Mouse (Mus musculus) stomach, embryonic 14.5 days (tissue): ENCODE data around the gene Guf1. TPM values are rescaled to one million over a fixed set of nuclear protein-coding genes. Genes with fewer than 3 reads are reported as not detected.
A peak's percentile ranks its signal among the peaks of the same experiment; 100 is the strongest.

ENCODE experiments used
- ATAC-seq: fragments of 200-750 bp; cut with Nextera tagmentation; 2 replicates; pipeline ENCODE4 v1.8.0; 2017; ENCODE audit warnings: low read depth, moderate TSS enrichment; ENCODE audit not compliant: insufficient number of reproducible peaks, insufficient read depth, low FRiP score
- H3K27ac ChIP-seq: fragments of 300-500 bp; sonication (generic); 2 replicates; pipeline ENCODE4 v1.5.1; 2014; ENCODE audit warnings: mild to moderate bottlenecking, low read length, moderate library complexity, mixed read lengths
- H3K27me3 ChIP-seq: fragments of 300-500 bp; sonication (generic); 2 replicates; pipeline ENCODE4 v1.6.1; 2014; ENCODE audit warnings: low read length, control low read depth, mixed read lengths; ENCODE audit not compliant: control insufficient read depth, insufficient read depth
- H3K36me3 ChIP-seq: fragments of 300-500 bp; sonication (generic); 2 replicates; pipeline ENCODE4 v1.6.1; 2014; ENCODE audit warnings: mild to moderate bottlenecking, control low read depth, low read length, moderate library complexity, mixed read lengths; ENCODE audit not compliant: control insufficient read depth, insufficient read depth
- H3K4me1 ChIP-seq: fragments of 300-500 bp; sonication (generic); 2 replicates; pipeline ENCODE4 v1.6.1; 2014; ENCODE audit warnings: low read length, control low read depth, mixed read lengths; ENCODE audit not compliant: control insufficient read depth, insufficient read depth
- H3K4me2 ChIP-seq: fragments of 300-500 bp; sonication (generic); replicated peaks from 2 replicates; pipeline ENCODE4 v1.6.1; 2014; ENCODE audit warnings: low read depth, low read length, control low read depth
- H3K4me3 ChIP-seq: fragments of 300-500 bp; sonication (generic); 2 replicates; pipeline ENCODE4 v1.5.1; 2014; ENCODE audit warnings: low read depth, low read length, control low read depth
- H3K9ac ChIP-seq: fragments of 300-500 bp; sonication (generic); replicated peaks from 2 replicates; pipeline ENCODE4 v1.6.1; 2014; ENCODE audit warnings: low read depth, mild to moderate bottlenecking, control low read depth, low read length, moderate library complexity, mixed read lengths
- H3K9me3 ChIP-seq: fragments of 300-500 bp; sonication (generic); 2 replicates; pipeline ENCODE4 v1.6.1; 2016; ENCODE audit warnings: low read depth, low read length, control low read depth; ENCODE audit not compliant: control insufficient read depth
- WGBS: fragments of 180-500 bp; shearing (Covaris S2); extraction: QIAGEN DNeasy Blood & Tissue Kit; methylation state at CpG from one replicate; pipeline ENCODE4 v1.1.7; 2014; 5-methylcytosine and 5-hydroxymethylcytosine counted together
- polyA plus RNA-seq: library from polyadenylated mRNA; unstranded; fragments of >200 nt; fragmentation: Nextera tagmentation; extraction: Ambion mirVana; gene quantifications from 2 replicates; pipeline ENCODE4 v1.2.1, GENCODE M21; 2014

Guf1 gene
- polyA plus RNA-seq = 75.7 and 76.7 TPM in 2 replicates

- peak within 1 kb of the TSS; percentile 48 for H3K4me2 ChIP-seq
- peaks cover 15% of the 10 kb centered on the region for H3K36me3 ChIP-seq
- H3K27me3 ChIP-seq = no peaks in the 10 kb centered on the region
- WGBS = under 1% methylated on average over 72 of the region's 72 CpGs
- peak; percentile 93 for ATAC-seq
- peak within 1 kb of the TSS; percentile 82 for H3K4me3 ChIP-seq
- peak within 1 kb of the TSS; percentile 92 for H3K9ac ChIP-seq
- peak within 1 kb of the TSS; percentile 79 for H3K27ac ChIP-seq
- H3K4me1 ChIP-seq = 0 out of 2 replicates have a peak, but pooled peaks cover 3% of the 10 kb centered on the region
- no peaks in the 10 kb centered on the region for H3K9me3 ChIP-seq
These were observed at the start of gene Guf1 for GRCm38 (mm10) chr5:69556628-69557403. Gene Guf1 (plus strand): TSS chr5:69556923.

DNA sequence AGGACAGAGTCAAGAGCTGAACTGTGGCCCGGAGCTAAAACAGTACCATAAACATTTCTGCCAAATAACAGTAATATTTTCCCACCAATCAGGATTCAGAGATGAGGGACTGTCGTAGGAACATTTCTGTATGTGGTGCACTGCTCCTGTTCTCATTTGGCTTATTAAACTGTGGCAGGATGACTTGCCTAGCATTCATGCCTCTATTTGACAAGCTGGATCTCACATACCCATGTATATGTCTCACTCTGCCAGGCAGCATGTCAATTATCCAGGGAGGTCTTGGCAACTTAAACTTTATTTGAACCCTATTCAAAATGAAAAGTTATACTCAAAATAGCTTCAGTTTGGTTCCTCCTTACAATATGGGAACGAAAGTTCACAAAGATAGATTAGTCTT lies 49.7 kb upstream of the Guf1 start:
- 79% methylated on average over 3 of the region's 3 CpGs for WGBS
- Histone ChIP-seq H3K4me1 (no peaks in the 10 kb centered on the region), H3K9ac (no peak overlapping the region), H3K4me2 (no peak overlapping the region), H3K27me3 (no peaks in the 10 kb centered on the region), H3K9me3 (no peaks in the 10 kb centered on the region), H3K27ac (no peak overlapping the region), H3K36me3 (no peaks in the 10 kb centered on the region), H3K4me3 (no peak overlapping the region)
- ATAC-seq = no peak

DNA sequence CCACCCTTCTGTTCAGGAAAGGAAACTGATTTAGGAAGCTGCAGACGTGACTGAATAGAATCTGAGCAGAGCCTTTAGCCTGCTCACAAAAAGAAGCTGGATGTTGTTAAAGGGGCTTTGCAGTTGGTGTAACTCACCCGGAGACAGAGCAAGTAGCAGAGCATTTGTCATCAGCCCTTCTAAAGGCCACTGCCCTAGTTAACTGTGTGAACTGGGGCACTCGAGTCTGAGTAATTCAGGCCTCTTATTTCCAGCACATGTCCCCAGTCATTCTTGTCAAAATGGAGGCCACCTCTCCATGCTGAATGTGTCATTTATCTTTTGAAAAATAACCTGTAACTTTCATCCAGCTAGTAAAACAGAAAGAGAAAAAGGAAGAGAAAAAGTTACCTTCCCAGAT lies 45.1 kb upstream of the Guf1 start:
- Histone ChIP-seq H3K9me3 (no peaks in the 10 kb centered on the region), H3K4me2 (no peak overlapping the region), H3K27ac (no peak overlapping the region), H3K4me3 (no peak overlapping the region), H3K36me3 (no peaks in the 10 kb centered on the region), H3K4me1 (no peaks in the 10 kb centered on the region), H3K9ac (no peak overlapping the region), H3K27me3 (no peaks in the 10 kb centered on the region)
- ATAC-seq = no peak
- WGBS = 26% methylated on average over 3 of the region's 3 CpGs

DNA sequence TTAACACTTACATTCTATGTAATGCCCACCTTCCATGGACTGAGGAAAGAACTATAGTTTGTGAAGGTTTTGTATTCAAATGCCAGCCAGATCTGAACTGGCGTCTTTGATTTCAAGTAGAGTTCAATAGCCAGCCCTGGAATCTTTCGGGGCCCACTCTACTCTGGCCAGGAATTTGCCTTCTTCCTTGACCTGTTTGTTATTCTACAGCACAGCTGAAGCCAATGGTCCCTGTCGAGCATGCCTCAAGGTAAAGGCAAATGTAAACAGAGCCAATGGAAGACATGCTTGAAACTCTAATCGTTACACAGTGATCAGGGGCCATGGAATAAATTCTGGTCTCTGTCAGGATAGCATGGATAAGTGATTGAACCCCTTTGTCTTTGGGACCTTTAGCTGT lies 44.5 kb upstream of the Guf1 start:
- no peak overlapping the region for H3K27ac ChIP-seq
- H3K4me1 ChIP-seq = no peaks in the 10 kb centered on the region
- ATAC-seq = no peak
- H3K36me3 ChIP-seq = no peaks in the 10 kb centered on the region
- H3K9me3 ChIP-seq = no peaks in the 10 kb centered on the region
- no peak overlapping the region for H3K4me3 ChIP-seq
- H3K4me2 ChIP-seq = no peak overlapping the region
- 36% methylated on average over 4 of the region's 4 CpGs for WGBS
- H3K27me3 ChIP-seq = no peaks in the 10 kb centered on the region
- no peak overlapping the region for H3K9ac ChIP-seq

GRCm38 (mm10) chr5:69520661-69521278 lies 36.0 kb upstream of the Guf1 start:
- 34% methylated on average over 7 of the region's 7 CpGs for WGBS
- H3K27me3 ChIP-seq = no peaks in the 10 kb centered on the region

DNA sequence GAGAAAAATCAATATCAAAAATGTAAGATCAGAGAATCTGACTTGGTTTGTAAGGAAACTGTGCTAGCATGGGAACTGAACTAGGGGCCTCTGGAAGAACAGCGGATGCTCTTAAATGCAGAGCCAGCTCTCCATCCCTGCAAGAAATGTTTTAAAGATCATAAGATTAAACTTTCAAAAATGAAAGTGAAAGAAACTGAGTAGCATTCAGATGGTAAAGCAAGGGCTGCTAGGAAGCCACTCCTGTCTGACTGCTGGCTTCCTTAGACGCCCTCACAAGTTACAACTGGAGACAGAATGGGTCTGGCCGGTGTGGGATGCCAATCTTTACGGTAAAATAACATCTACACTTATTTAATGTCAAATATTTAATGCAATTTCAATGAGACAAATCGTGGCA lies 34.7 kb upstream of the Guf1 start:
- Histone ChIP-seq H3K4me2 (no peak overlapping the region), H3K4me1 (no peaks in the 10 kb centered on the region), H3K36me3 (no peaks in the 10 kb centered on the region), H3K4me3 (no peak overlapping the region), H3K27ac (no peak overlapping the region), H3K27me3 (no peaks in the 10 kb centered on the region), H3K9ac (no peak overlapping the region), H3K9me3 (no peaks in the 10 kb centered on the region)
- no peak for ATAC-seq
- WGBS = 60% methylated on average over 5 of the region's 5 CpGs

More at GRCm38 (mm10) chr5:69520661-69521278, 36.0 kb upstream of the Guf1 start:
- Histone ChIP-seq H3K9me3 (no peaks in the 10 kb centered on the region), H3K4me3 (no peak overlapping the region), H3K4me2 (no peak overlapping the region), H3K9ac (no peak overlapping the region), H3K36me3 (no peaks in the 10 kb centered on the region), H3K27ac (no peak overlapping the region), H3K4me1 (no peaks in the 10 kb centered on the region)
- no peak for ATAC-seq

DNA sequence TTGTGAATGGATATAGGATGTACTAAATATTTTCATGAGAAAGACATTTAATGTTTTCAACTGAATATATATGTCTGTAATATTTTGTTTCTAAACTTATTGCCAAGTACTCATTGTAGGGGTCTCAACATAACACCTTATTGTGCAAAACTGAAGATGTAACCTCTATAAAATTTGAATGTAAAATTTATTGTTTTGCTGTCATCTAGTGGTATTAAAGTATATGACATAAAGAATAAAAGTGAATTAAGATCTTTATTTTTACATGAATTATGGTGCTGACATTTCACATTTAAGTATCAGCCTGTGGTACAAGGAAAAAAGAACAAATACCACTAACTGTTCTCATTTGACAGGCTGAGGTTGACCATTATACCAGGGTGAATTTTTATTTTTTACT lies 32.8 kb upstream of the Guf1 start:
- Histone ChIP-seq H3K9ac (no peak overlapping the region), H3K4me3 (no peak overlapping the region), H3K27me3 (no peaks in the 10 kb centered on the region), H3K27ac (no peak overlapping the region), H3K9me3 (no peaks in the 10 kb centered on the region), H3K4me2 (no peak overlapping the region), H3K36me3 (no peaks in the 10 kb centered on the region), H3K4me1 (no peaks in the 10 kb centered on the region)
- ATAC-seq = no peak

DNA sequence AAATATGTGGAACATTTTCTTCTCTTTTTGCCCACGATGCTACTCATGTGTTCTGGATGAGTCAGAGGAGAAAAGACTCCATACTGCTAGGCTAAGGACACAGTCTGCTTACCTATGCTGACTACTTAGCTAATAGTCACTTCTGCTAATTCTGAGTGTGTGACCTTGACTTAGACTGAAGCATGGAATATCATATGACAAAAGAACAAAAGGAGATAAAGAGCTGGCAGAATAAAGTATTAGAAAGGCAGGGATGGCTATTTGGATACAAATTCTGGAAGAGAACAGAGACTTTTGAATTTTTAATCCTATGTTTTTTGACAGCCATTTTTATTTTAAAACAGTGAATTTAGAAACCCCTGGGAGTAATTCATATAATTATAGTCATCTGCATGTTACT lies 15.0 kb upstream of the Guf1 start:
- H3K27ac ChIP-seq = no peak overlapping the region
- no peak overlapping the region for H3K4me2 ChIP-seq
- no peaks in the 10 kb centered on the region for H3K4me1 ChIP-seq
- no peak for ATAC-seq
- H3K9me3 ChIP-seq = no peaks in the 10 kb centered on the region
- no peaks in the 10 kb centered on the region for H3K27me3 ChIP-seq
- 71% methylated on average over 1 of the region's 1 CpGs for WGBS
- no peaks in the 10 kb centered on the region for H3K36me3 ChIP-seq
- no peak overlapping the region for H3K4me3 ChIP-seq
- H3K9ac ChIP-seq = no peak overlapping the region
